In the genomic region with DNA sequence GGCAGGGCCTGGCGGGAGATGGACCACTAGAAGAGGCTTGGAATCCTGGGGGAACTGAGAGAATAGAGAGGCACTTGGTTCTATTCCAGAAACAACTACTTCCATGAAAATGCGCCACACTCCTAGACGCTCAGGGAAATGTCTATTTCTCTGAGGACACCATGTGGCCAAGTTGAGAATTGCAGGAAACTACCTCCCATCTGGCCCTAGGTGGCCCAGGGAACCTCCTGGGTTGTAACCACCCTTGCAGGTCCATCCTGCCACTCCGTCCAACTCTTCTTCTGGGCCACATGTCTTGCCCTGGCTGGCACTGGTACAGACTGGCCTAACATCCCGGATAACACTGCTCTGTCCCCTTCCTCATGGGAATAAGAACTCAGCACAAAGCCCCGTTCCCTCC, we compare ENCODE assay signal across 8 mouse cellular contexts. TPM values are rescaled to one million over a fixed set of nuclear protein-coding genes. Genes with fewer than 3 reads are reported as not detected.
DNase-seq lines count a peak whose midpoint lies in the region; ATAC-seq lines count a peak whose summit lies in the region.
"Had no signal": no experiment of that assay in that cellular context is flagged by ENCODE, and none has a peak within 500 bp of the region (broad histone marks: within the 10 kb centered on the region; RNA-seq: fewer than 3 reads in every experiment).

No protein-coding gene starts in this region.

- no peaks in the 10 kb centered on the region for H3K36me3 ChIP-seq in forebrain, embryonic 15.5 days
- no peaks in the 10 kb centered on the region for H3K36me3 ChIP-seq in hindbrain, embryonic 13.5 days

- no peak overlapping the region for H3K27ac ChIP-seq in forebrain, embryonic 15.5 days (replicated peaks)
- no peak overlapping the region for H3K27ac ChIP-seq in hindbrain, embryonic 13.5 days

- no peaks in the 10 kb centered on the region for H3K9me3 ChIP-seq in forebrain, embryonic 15.5 days
- no peaks in the 10 kb centered on the region for H3K9me3 ChIP-seq in hindbrain, embryonic 13.5 days

- peaks cover 7% of the 10 kb centered on the region for H3K27me3 ChIP-seq in forebrain, embryonic 15.5 days
- peaks cover 41% of the 10 kb centered on the region for H3K27me3 ChIP-seq in hindbrain, embryonic 13.5 days

- peak; percentile 38 for DNase-seq in Muller cell, postnatal 12 days (ENCODE audit: inconsistent ontology term)
- peak; percentile 47 for DNase-seq in c-Kit-positive CD71-positive TER-119-positive erythroid progenitor cells, embryonic 14.5 days (ENCODE audit: low spot score)
- DNase-seq in layer of hippocampus, postnatal 14 days (ENCODE audit: low spot score in 2 of 2) = peak; percentile 44 to 60
- peak; percentile 87 for DNase-seq in lung, postnatal 36 days
- peak; percentile 61 for DNase-seq in retina, postnatal 7 days (ENCODE audit: low read depth, low spot score)

- H3K9ac ChIP-seq in forebrain, embryonic 15.5 days (replicated peaks) = no peak overlapping the region
- H3K9ac ChIP-seq in hindbrain, embryonic 13.5 days = no peak overlapping the region

- no peaks in the 10 kb centered on the region for H3K4me1 ChIP-seq in forebrain, embryonic 15.5 days
- no peaks in the 10 kb centered on the region for H3K4me1 ChIP-seq in hindbrain, embryonic 13.5 days (replicated peaks)

- H3K4me2 ChIP-seq in forebrain, embryonic 15.5 days (replicated peaks) = no peak overlapping the region
- H3K4me2 ChIP-seq in hindbrain, embryonic 13.5 days = no peak overlapping the region

- ATAC-seq in forebrain, embryonic 15.5 days (replicated peaks) = peak; percentile 51; the same call in 1 of the 2 replicates
- peak; percentile 32; the same call in 1 of the 2 replicates for ATAC-seq in hindbrain, embryonic 13.5 days (ENCODE audit: low FRiP score)

- H3K4me3 ChIP-seq in forebrain, embryonic 15.5 days = no peak overlapping the region
- no peak overlapping the region for H3K4me3 ChIP-seq in hindbrain, embryonic 13.5 days

- 26% methylated on average over 6 of the region's 6 CpGs for WGBS in forebrain, embryonic 15.5 days
- WGBS in hindbrain, embryonic 13.5 days = 23% methylated on average over 6 of the region's 6 CpGs

RNA-seq across cellular contexts. Expression of a gene that starts 7.3 kb away (rescaled TPM):
- polyA plus RNA-seq in forebrain, embryonic 15.5 days (2015; fragmentation: Nextera tagmentation; extraction: Ambion mirVana) = 0.19 TPM in 1 of 2 replicates, not detected in the other
- not detected in 2 replicates for polyA plus RNA-seq in hindbrain, embryonic 13.5 days (2015; fragmentation: Nextera tagmentation; extraction: Ambion mirVana)
- under 1 TPM; 0.60 TPM for total RNA-seq in layer of hippocampus, postnatal 14 days (2021)
- total RNA-seq: layer of hippocampus, adult 8-10 months had no signal

RNA-seq across cellular contexts. Expression of a gene that starts 24.2 kb away (rescaled TPM):
- polyA plus RNA-seq in forebrain, embryonic 15.5 days (2015; fragmentation: Nextera tagmentation; extraction: Ambion mirVana) = 1.5 and 2.2 TPM in 2 replicates
- 0.74 and 0.93 TPM in 2 replicates for polyA plus RNA-seq in hindbrain, embryonic 13.5 days (2015; fragmentation: Nextera tagmentation; extraction: Ambion mirVana)
- 1 to 10 TPM; 1.2 to 1.9 TPM for total RNA-seq in layer of hippocampus, postnatal 14 days (2021)

RNA-seq across cellular contexts. Expression of a gene that starts 43.3 kb away (rescaled TPM):
- 0.23 and 0.85 TPM in 2 replicates for polyA plus RNA-seq in forebrain, embryonic 15.5 days (2015; fragmentation: Nextera tagmentation; extraction: Ambion mirVana)
- polyA plus RNA-seq in hindbrain, embryonic 13.5 days (2015; fragmentation: Nextera tagmentation; extraction: Ambion mirVana) = 0.47 and 0.65 TPM in 2 replicates
- under 1 TPM; 0.17 to 0.60 TPM for total RNA-seq in layer of hippocampus, postnatal 14 days (2021)

RNA-seq across cellular contexts. Expression of a gene that starts 43.4 kb away (rescaled TPM):
- polyA plus RNA-seq in forebrain, embryonic 15.5 days (2015; fragmentation: Nextera tagmentation; extraction: Ambion mirVana) = 16.9 and 18.8 TPM in 2 replicates
- polyA plus RNA-seq in hindbrain, embryonic 13.5 days (2015; fragmentation: Nextera tagmentation; extraction: Ambion mirVana) = 10.9 and 14.6 TPM in 2 replicates
- 10 to 100 TPM; 11.0 to 14.3 TPM for total RNA-seq in layer of hippocampus, postnatal 14 days (2021)

RNA-seq across cellular contexts. Expression of a gene that starts 53.6 kb away (rescaled TPM):
- not detected in 2 replicates for polyA plus RNA-seq in forebrain, embryonic 15.5 days (2015; fragmentation: Nextera tagmentation; extraction: Ambion mirVana)
- polyA plus RNA-seq in hindbrain, embryonic 13.5 days (2015; fragmentation: Nextera tagmentation; extraction: Ambion mirVana) = 0.13 and 0.17 TPM in 2 replicates
- total RNA-seq in layer of hippocampus, postnatal 14 days (2021) = under 1 TPM; 0.58 to 0.83 TPM
